Mouse (Mus musculus): ENCODE measurements around the gene Bcl9. TPM values are rescaled to one million over a fixed set of nuclear protein-coding genes. Genes with fewer than 3 reads are reported as not detected.

The Bcl9 gene
- polyA plus RNA-seq, 1 experiment from 2014 or later: 47.2 TPM

DNA sequence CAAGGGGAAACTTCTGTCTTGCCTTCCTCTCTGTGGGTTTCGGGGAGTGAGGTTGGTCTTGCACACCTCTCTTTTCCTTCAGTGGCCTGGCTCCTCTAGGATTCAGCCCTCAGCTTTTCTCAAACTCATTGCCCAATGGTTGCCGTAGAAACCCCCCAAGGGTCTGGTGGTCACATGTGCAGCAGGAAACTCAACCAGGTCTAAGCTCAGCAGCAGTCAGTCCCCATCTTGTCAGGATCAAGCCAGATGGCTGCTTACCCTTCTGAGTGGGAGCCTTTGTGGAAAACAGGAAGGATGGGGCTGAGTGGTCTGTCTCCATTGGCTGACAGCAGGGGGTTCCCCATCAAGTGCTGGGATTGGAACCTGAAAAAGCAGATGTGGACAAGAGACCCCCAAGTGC lies 15.7 kb upstream of the Bcl9 start:
- Histone ChIP-seq H3K9me3 (replicated peaks) (peaks cover 10% of the 10 kb centered on the region), H3K27me3 (ENCODE audit: low read depth, poor library complexity, severe bottlenecking) (peaks cover 31% of the 10 kb centered on the region), H3K4me3 (no peak overlapping the region), H3K27ac (replicated peaks) (peak overlapping the region; percentile 50), H3K36me3 (peaks cover 3% of the 10 kb centered on the region; the same call in 1 of the 2 replicates), H3K4me1 (peaks cover 44% of the 10 kb centered on the region)
- WGBS: 68% methylated on average over 2 of the region's 2 CpGs
- DNase-seq (ENCODE audit: low spot score): peak; percentile 38

DNA sequence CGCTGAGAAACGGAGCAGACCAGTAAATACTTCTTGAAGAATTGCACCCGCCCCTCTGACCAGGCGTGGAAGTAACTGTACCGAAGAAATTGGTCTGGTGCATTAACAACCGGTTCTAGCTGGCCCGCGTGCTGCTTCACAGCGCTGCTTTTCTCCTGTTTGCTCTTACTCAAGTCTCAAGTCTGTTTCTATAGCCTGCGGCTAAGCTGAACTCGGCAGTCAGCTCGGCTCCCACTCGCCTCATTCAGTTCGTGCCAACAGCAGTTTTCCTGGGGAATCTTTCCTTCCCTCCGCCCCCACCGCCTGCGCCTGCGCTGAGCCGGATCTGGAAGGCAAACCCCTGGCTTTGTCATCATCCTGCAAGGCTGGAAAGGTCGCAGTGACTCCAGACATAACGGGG lies 14.3 kb upstream of the Bcl9 start:
- peaks cover 10% of the 10 kb centered on the region for H3K9me3 ChIP-seq (replicated peaks)
- peaks cover 3% of the 10 kb centered on the region; the same call in 1 of the 2 replicates for H3K36me3 ChIP-seq
- WGBS: 28% methylated on average over 21 of the region's 21 CpGs
- peaks cover 25% of the 10 kb centered on the region for H3K27me3 ChIP-seq (ENCODE audit: low read depth, poor library complexity, severe bottlenecking)
- peaks cover 48% of the 10 kb centered on the region for H3K4me1 ChIP-seq
- peak overlapping the region; percentile 43 for H3K4me3 ChIP-seq
- DNase-seq (ENCODE audit: low spot score): peak; percentile 62
- peak overlapping the region; percentile 61 for H3K27ac ChIP-seq (replicated peaks)

- Histone ChIP-seq H3K27ac (replicated peaks) (0 out of 2 replicates have a peak overlapping the region, but pooled peaks have one; percentile 28), H3K27me3 (ENCODE audit: low read depth, poor library complexity, severe bottlenecking) (peaks cover 25% of the 10 kb centered on the region), H3K4me3 (peak overlapping the region; percentile 35), H3K4me1 (peaks cover 56% of the 10 kb centered on the region), H3K9me3 (replicated peaks) (peaks cover 10% of the 10 kb centered on the region), H3K36me3 (peaks cover 3% of the 10 kb centered on the region; the same call in 1 of the 2 replicates)
- DNase-seq (ENCODE audit: low spot score): no peak
- WGBS: 8% methylated on average over 16 of the region's 16 CpGs
Observed at GRCm38 (mm10) chr3:97309748-97310536, 12.2 kb upstream of the Bcl9 start.

DNA sequence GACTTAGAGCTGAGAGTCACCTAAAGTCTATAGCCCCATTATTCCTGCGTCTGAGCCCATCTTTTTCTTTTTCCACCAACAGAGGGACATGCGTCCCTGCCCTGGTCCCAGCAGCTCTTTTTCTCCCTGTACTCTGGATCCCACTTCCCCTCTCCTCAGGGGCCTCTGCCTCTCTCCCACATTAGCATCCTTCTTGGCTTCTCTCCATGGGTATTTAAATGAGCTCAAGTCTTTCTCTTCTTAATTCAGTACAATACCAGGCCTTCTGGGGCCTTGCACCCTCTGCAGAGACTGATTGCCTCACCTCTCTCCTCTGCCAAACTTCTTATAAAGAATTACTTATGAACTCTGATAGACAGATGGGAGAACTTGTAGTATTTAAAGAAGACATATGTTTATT lies 10.7 kb upstream of the Bcl9 start:
- Histone ChIP-seq H3K4me3 (no peak overlapping the region), H3K4me1 (peaks cover 51% of the 10 kb centered on the region), H3K9me3 (replicated peaks) (peaks cover 10% of the 10 kb centered on the region), H3K36me3 (peaks cover 3% of the 10 kb centered on the region; the same call in 1 of the 2 replicates), H3K27ac (replicated peaks) (no peak overlapping the region), H3K27me3 (ENCODE audit: low read depth, poor library complexity, severe bottlenecking) (peaks cover 25% of the 10 kb centered on the region)
- 37% methylated on average over 2 of the region's 2 CpGs for WGBS
- DNase-seq (ENCODE audit: low spot score): no peak

DNA sequence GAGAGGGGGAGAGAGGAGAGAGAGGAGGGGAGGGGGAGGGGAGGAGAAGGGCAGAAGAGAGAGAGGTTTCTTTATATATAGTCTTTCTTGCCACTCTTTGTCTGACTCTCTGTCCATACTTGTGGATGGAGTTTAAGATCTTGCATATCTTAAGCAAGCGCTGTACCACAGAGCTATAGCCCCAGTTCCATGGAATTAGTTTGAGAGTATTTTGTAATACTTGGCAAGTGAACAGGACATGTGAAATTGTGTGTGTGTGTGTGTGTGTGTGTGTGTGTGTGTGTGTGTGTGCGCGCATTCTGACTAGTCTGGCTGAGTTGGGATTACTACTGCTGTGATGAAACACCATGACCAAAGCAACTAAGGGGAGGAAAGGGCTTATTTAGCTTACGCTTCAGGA lies 8.2 kb upstream of the Bcl9 start:
- H3K4me3 ChIP-seq: no peak overlapping the region
- 75% methylated on average over 4 of the region's 4 CpGs for WGBS
- H3K4me1 ChIP-seq: peaks cover 34% of the 10 kb centered on the region
- no peak overlapping the region for H3K27ac ChIP-seq (replicated peaks)
- H3K9me3 ChIP-seq (replicated peaks): peaks cover 7% of the 10 kb centered on the region
- peaks cover 3% of the 10 kb centered on the region; the same call in 1 of the 2 replicates for H3K36me3 ChIP-seq
- DNase-seq (ENCODE audit: low spot score): no peak
- H3K27me3 ChIP-seq (ENCODE audit: low read depth, poor library complexity, severe bottlenecking): peaks cover 23% of the 10 kb centered on the region

DNA sequence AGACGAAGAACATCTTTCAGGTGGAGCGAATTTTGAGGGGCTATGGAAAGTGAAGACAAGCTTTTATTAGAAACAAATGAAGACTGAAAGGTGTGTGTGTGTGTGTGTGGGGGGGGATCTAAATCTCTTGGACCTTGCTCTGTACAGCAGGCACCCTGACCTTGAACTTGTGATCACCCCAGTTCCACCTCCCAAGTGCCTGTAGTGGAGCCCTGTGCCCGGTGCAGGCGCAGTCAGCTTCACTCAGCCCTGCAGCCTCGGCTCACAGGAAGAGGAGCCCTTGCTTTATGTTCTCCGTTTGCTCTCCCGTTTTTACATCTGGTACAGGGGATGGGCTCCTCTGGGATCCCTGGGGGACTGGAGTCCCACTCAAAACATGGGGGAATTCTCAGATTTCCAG lies 3.9 kb upstream of the Bcl9 start:
- no peak for DNase-seq (ENCODE audit: low spot score)
- WGBS: 62% methylated on average over 7 of the region's 7 CpGs
- Histone ChIP-seq H3K9me3 (replicated peaks) (peaks cover 4% of the 10 kb centered on the region; the same call in 1 of the 2 replicates), H3K27me3 (ENCODE audit: low read depth, poor library complexity, severe bottlenecking) (no peaks in the 10 kb centered on the region), H3K4me3 (no peak overlapping the region), H3K4me1 (peaks cover 32% of the 10 kb centered on the region), H3K27ac (replicated peaks) (no peak overlapping the region), H3K36me3 (no peaks in the 10 kb centered on the region)

GRCm38 (mm10) chr3:97300370-97300769 lies 2.7 kb upstream of the Bcl9 start:
- WGBS: 92% methylated on average over 7 of the region's 7 CpGs

DNA sequence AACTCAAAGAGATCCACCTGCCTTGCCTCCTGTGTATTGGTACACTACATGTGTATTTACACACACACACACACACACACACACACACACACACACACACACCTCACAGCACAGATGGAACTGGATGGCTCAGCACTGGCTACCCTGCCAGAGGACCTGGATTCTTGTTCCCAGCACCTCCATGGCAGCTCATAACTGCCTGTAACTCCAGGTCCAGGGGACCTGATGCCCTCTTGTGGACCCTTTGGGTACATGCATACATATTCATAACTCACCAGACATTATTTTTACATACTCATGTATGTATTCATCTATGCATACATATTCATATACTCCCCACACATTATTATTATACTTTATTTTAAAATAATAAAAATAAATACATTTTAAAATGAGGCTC lies 2.2 kb upstream of the Bcl9 start:
- H3K4me1 ChIP-seq: peaks cover 40% of the 10 kb centered on the region
- no peaks in the 10 kb centered on the region for H3K36me3 ChIP-seq
- no peak overlapping the region for H3K4me3 ChIP-seq
- H3K9me3 ChIP-seq (replicated peaks): peaks cover 4% of the 10 kb centered on the region; the same call in 1 of the 2 replicates
- no peak for DNase-seq (ENCODE audit: low spot score)
- no peaks in the 10 kb centered on the region for H3K27me3 ChIP-seq (ENCODE audit: low read depth, poor library complexity, severe bottlenecking)
- H3K27ac ChIP-seq (replicated peaks): no peak overlapping the region

More at GRCm38 (mm10) chr3:97300370-97300769, 2.7 kb upstream of the Bcl9 start:
- peaks cover 4% of the 10 kb centered on the region; the same call in 1 of the 2 replicates for H3K9me3 ChIP-seq (replicated peaks)
- H3K4me1 ChIP-seq: peaks cover 35% of the 10 kb centered on the region
- H3K27me3 ChIP-seq (ENCODE audit: low read depth, poor library complexity, severe bottlenecking): no peaks in the 10 kb centered on the region
- no peak for DNase-seq (ENCODE audit: low spot score)
- H3K27ac ChIP-seq (replicated peaks): no peak overlapping the region
- H3K36me3 ChIP-seq: no peaks in the 10 kb centered on the region
- H3K4me3 ChIP-seq: no peak overlapping the region

- Histone ChIP-seq H3K4me1 (peaks cover 43% of the 10 kb centered on the region), H3K9me3 (replicated peaks) (peaks cover 4% of the 10 kb centered on the region; the same call in 1 of the 2 replicates), H3K27ac (replicated peaks) (peak overlapping the region; percentile 95), H3K27me3 (ENCODE audit: low read depth, poor library complexity, severe bottlenecking) (no peaks in the 10 kb centered on the region), H3K4me3 (peak overlapping the region; percentile 84), H3K36me3 (no peaks in the 10 kb centered on the region)
- 39% methylated on average over 10 of the region's 10 CpGs for WGBS
- DNase-seq (ENCODE audit: low spot score): peak; percentile 40
Observed at GRCm38 (mm10) chr3:97298856-97299465, 1.2 kb upstream of the Bcl9 start.

DNA sequence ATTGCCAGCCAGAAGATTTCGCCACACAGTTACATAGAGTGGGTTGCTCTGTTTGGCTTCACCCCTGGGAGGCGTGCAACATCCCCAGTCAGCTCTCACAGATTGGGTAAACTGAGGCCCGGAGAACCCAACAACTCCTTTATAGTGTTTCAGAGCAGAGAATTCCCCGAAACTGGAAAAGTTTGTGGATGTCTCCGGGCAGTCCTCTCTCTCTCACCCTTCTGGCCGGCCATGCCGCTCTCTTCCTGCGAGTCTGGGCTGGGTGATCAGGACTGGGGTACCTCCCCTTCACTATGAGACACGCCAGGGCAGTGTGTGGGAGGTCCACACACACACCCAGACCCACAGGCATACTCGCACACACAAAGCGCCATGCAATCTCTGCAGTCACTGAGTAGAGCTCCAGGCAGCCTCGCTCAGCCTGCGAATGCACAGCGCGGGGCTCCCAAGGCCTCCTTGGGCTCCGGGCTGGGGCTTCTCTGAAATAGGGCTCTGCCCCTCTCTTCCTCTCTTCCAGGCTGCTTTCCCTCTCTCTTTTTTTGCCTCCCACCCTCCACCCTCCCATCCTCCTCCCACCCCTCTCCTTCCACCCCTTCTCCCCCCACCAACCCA lies 670 bp downstream of the Bcl9 start:
- no peaks in the 10 kb centered on the region for H3K27me3 ChIP-seq (ENCODE audit: low read depth, poor library complexity, severe bottlenecking)
- H3K4me1 ChIP-seq: peaks cover 51% of the 10 kb centered on the region
- peaks cover 4% of the 10 kb centered on the region; the same call in 1 of the 2 replicates for H3K9me3 ChIP-seq (replicated peaks)
- H3K4me3 ChIP-seq: peak overlapping the region; percentile 84
- 4% methylated on average over 16 of the region's 16 CpGs for WGBS
- peak; percentile 70 for DNase-seq (ENCODE audit: low spot score)
- H3K36me3 ChIP-seq: no peaks in the 10 kb centered on the region
- H3K27ac ChIP-seq (replicated peaks): peak overlapping the region; percentile 95

- Histone ChIP-seq H3K36me3 (no peaks in the 10 kb centered on the region; the same call in 1 of the 2 replicates), H3K4me3 (no peak overlapping the region), H3K27me3 (ENCODE audit: low read depth, poor library complexity, severe bottlenecking) (no peaks in the 10 kb centered on the region), H3K9me3 (replicated peaks) (no peaks in the 10 kb centered on the region), H3K4me1 (peaks cover 50% of the 10 kb centered on the region), H3K27ac (replicated peaks) (no peak overlapping the region)
- WGBS: 90% methylated on average over 9 of the region's 9 CpGs
- no peak for DNase-seq (ENCODE audit: low spot score)
Observed at GRCm38 (mm10) chr3:97294334-97294733, 3.4 kb downstream of the Bcl9 start.

- 95% methylated on average over 4 of the region's 4 CpGs for WGBS
- no peaks in the 10 kb centered on the region for H3K9me3 ChIP-seq (replicated peaks)
- H3K4me3 ChIP-seq: no peak overlapping the region
- H3K27ac ChIP-seq (replicated peaks): no peak overlapping the region
- DNase-seq (ENCODE audit: low spot score): no peak
- peaks cover 9% of the 10 kb centered on the region; the same call in 1 of the 2 replicates for H3K4me1 ChIP-seq
- H3K36me3 ChIP-seq: peaks cover 31% of the 10 kb centered on the region
- H3K27me3 ChIP-seq (ENCODE audit: low read depth, poor library complexity, severe bottlenecking): no peaks in the 10 kb centered on the region
Observed at GRCm38 (mm10) chr3:97284878-97285277, 12.8 kb downstream of the Bcl9 start.

Data from midbrain, embryonic 10.5 days (tissue).